Mouse (Mus musculus) MEL (cell line): ENCODE measurements around the gene Lcmt2. TPM values are rescaled to one million over a fixed set of nuclear protein-coding genes. Genes with fewer than 3 reads are reported as not detected.
A peak's percentile ranks its signal among the peaks of the same experiment; 100 is the strongest.

Experiments
- DNase-seq: peaks from one replicate; pipeline ENCODE4 v3.0.0; 2011; ENCODE audit warnings: low read depth, low spot score
- H3K27ac ChIP-seq: 2 replicates; pipeline ENCODE4 v1.5.1; 2012; ENCODE audit warnings: low read depth, mild to moderate bottlenecking, control low read depth, low read length, moderate library complexity; ENCODE audit not compliant: control insufficient read depth
- H3K27me3 ChIP-seq, 2 experiments: fragments of 150-350 bp in 1 of 2; sonication (generic) in 1 of 2; 2 replicates each; pipeline ENCODE4 v1.6.1; 2012; ENCODE audit warnings: low read length in 2 of 2, mild to moderate bottlenecking in 2 of 2, improper control_type of control experiment in 1 of 2, moderate library complexity in 1 of 2; ENCODE audit not compliant: insufficient read depth in 2 of 2, control insufficient read depth in 1 of 2
- H3K36me3 ChIP-seq, 2 experiments: 2 replicates each; pipeline ENCODE4 v1.6.1; 2012 to 2014; ENCODE audit warnings: low read length in 2 of 2, improper control_type of control experiment in 1 of 2, inconsistent platforms in 1 of 2, mild to moderate bottlenecking in 1 of 2; ENCODE audit not compliant: insufficient read depth in 2 of 2, control insufficient read depth in 1 of 2
- H3K4me1 ChIP-seq, 2 experiments: fragments of 150-350 bp in 1 of 2; sonication (generic) in 1 of 2; 2 replicates each; pipeline ENCODE4 v1.6.1; 2012; ENCODE audit warnings: low read length in 2 of 2, improper control_type of control experiment in 1 of 2, mild to moderate bottlenecking in 1 of 2; ENCODE audit not compliant: insufficient read depth in 2 of 2, control insufficient read depth in 1 of 2
- H3K4me3 ChIP-seq, 2 experiments: fragments of 150-350 bp in 1 of 2; sonication (generic) in 1 of 2; 2 replicates each; pipeline ENCODE4 v1.5.1; 2012; ENCODE audit warnings: low read depth in 2 of 2, low read length in 2 of 2, mild to moderate bottlenecking in 2 of 2, moderate library complexity in 2 of 2, control low read depth in 1 of 2, improper control_type of control experiment in 1 of 2; ENCODE audit not compliant: control insufficient read depth in 1 of 2, insufficient read depth in 1 of 2
- H3K79me2 ChIP-seq: 2 replicates; pipeline ENCODE4 v1.6.1; 2012; ENCODE audit warnings: mild to moderate bottlenecking, low read length, moderate library complexity; ENCODE audit not compliant: control insufficient read depth, poor library complexity, insufficient read depth
- H3K9ac ChIP-seq: 2 replicates; pipeline ENCODE4 v1.6.1; 2012; ENCODE audit warnings: low read depth, mild to moderate bottlenecking, control low read depth, low read length, moderate library complexity; ENCODE audit not compliant: control insufficient read depth, poor library complexity, severe bottlenecking
- H3K9me3 ChIP-seq: fragments of 150-350 bp; sonication (generic); replicated peaks from 2 replicates; pipeline ENCODE4 v1.6.1; 2012; ENCODE audit warnings: mild to moderate bottlenecking, low read length, improper control_type of control experiment, moderate library complexity; ENCODE audit not compliant: insufficient read depth
- BHLHE40 ChIP-seq: IDR thresholded peaks from 2 replicates; pipeline ENCODE4 v1.6.1; 2012; ENCODE audit warnings: low read depth, mild to moderate bottlenecking, inconsistent platforms, low read length, improper control_type of control experiment, borderline replicate concordance
- CHD1 ChIP-seq: IDR thresholded peaks from 2 replicates; pipeline ENCODE4 v1.6.1; 2012; ENCODE audit warnings: low read depth, mild to moderate bottlenecking, inconsistent platforms, low read length, improper control_type of control experiment
- ETS1 ChIP-seq: IDR thresholded peaks from 2 replicates; pipeline ENCODE4 v1.6.1; 2012; ENCODE audit warnings: low read depth, mild to moderate bottlenecking, inconsistent platforms, low read length, improper control_type of control experiment, moderate library complexity
- GATA1 ChIP-seq: IDR thresholded peaks from 2 replicates; pipeline ENCODE4 v1.6.1; 2011; ENCODE audit warnings: low read depth, low read length, improper control_type of control experiment
- MXI1 ChIP-seq: IDR thresholded peaks from 2 replicates; pipeline ENCODE4 v1.6.1; 2011; ENCODE audit warnings: mild to moderate bottlenecking, low read depth, low read length, improper control_type of control experiment
- MYC ChIP-seq: IDR thresholded peaks from 2 replicates; pipeline ENCODE4 v1.6.1; 2011; ENCODE audit warnings: low read depth, mild to moderate bottlenecking, low read length, improper control_type of control experiment, moderate library complexity
- POLR2A ChIP-seq, 2 experiments: IDR thresholded peaks; 2 replicates each; pipeline ENCODE4 v1.6.1; 2011 to 2012; ENCODE audit warnings: low read length in 2 of 2, mild to moderate bottlenecking in 2 of 2, control low read depth in 1 of 2, improper control_type of control experiment in 1 of 2, low read depth in 1 of 2, moderate library complexity in 1 of 2; ENCODE audit not compliant: control insufficient read depth in 1 of 2, insufficient read depth in 1 of 2, poor library complexity in 1 of 2
- POLR2AphosphoS2 ChIP-seq: IDR thresholded peaks from 2 replicates; pipeline ENCODE4 v1.6.1; 2011; ENCODE audit warnings: low read length, improper control_type of control experiment
- RAD21 ChIP-seq: IDR thresholded peaks from 2 replicates; pipeline ENCODE4 v1.6.1; 2011; ENCODE audit warnings: mild to moderate bottlenecking, low read depth, low read length, improper control_type of control experiment
- RCOR1 ChIP-seq: IDR thresholded peaks from 2 replicates; pipeline ENCODE4 v1.6.1; 2012; ENCODE audit warnings: low read depth, mild to moderate bottlenecking, inconsistent platforms, low read length, improper control_type of control experiment
- TAL1 ChIP-seq: IDR thresholded peaks from 2 replicates; pipeline ENCODE4 v1.6.1; 2012; ENCODE audit warnings: mild to moderate bottlenecking, inconsistent platforms, low read length, moderate library complexity, mixed read lengths
- TBP ChIP-seq: IDR thresholded peaks from 2 replicates; pipeline ENCODE4 v1.8.0; 2011; ENCODE audit warnings: low read depth, low read length, improper control_type of control experiment
- UBTF ChIP-seq: IDR thresholded peaks from 2 replicates; pipeline ENCODE4 v1.6.1; 2012; ENCODE audit warnings: low read depth, mild to moderate bottlenecking, inconsistent platforms, low read length, improper control_type of control experiment, moderate library complexity, borderline replicate concordance; ENCODE audit not compliant: insufficient read depth
- USF1 ChIP-seq: IDR thresholded peaks from 2 replicates; pipeline ENCODE4 v1.6.1; 2014; ENCODE audit warnings: low read depth, mild to moderate bottlenecking, inconsistent platforms, low read length, improper control_type of control experiment, moderate library complexity
- ZMIZ1 ChIP-seq: IDR thresholded peaks from 2 replicates; pipeline ENCODE4 v1.6.1; 2012; ENCODE audit warnings: low read depth, mild to moderate bottlenecking, inconsistent platforms, low read length, improper control_type of control experiment, moderate library complexity
- ZNF384 ChIP-seq: IDR thresholded peaks from 2 replicates; pipeline ENCODE4 v1.6.1; 2012; ENCODE audit warnings: low read depth, mild to moderate bottlenecking, inconsistent platforms, low read length, improper control_type of control experiment
- polyA plus RNA-seq, 2 experiments: library from polyadenylated mRNA; stranded (reverse) in 1 of 2; unstranded in 1 of 2; fragments of >175 nt in 1 of 2; fragments of >200 nt in 1 of 2; gene quantifications; 2 replicates each; pipeline versions ENCODE4 v1.2.1 to v1.2.4; 2012; ENCODE audit warnings: low replicate concordance in 2 of 2, low read depth in 1 of 2; ENCODE audit not compliant: insufficient read length in 2 of 2, insufficient read depth in 1 of 2, missing spikeins in 1 of 2
- total RNA-seq: library from RNA; depleted of rRNA; stranded (reverse); fragments of 300-350 nt; gene quantifications from 2 replicates; pipeline ENCODE4 v1.2.3, GENCODE M21; 2012

Lcmt2 gene
- total and polyA plus RNA-seq, 3 experiments = 12.9 to 13.2 TPM; not detected in 1

DNA sequence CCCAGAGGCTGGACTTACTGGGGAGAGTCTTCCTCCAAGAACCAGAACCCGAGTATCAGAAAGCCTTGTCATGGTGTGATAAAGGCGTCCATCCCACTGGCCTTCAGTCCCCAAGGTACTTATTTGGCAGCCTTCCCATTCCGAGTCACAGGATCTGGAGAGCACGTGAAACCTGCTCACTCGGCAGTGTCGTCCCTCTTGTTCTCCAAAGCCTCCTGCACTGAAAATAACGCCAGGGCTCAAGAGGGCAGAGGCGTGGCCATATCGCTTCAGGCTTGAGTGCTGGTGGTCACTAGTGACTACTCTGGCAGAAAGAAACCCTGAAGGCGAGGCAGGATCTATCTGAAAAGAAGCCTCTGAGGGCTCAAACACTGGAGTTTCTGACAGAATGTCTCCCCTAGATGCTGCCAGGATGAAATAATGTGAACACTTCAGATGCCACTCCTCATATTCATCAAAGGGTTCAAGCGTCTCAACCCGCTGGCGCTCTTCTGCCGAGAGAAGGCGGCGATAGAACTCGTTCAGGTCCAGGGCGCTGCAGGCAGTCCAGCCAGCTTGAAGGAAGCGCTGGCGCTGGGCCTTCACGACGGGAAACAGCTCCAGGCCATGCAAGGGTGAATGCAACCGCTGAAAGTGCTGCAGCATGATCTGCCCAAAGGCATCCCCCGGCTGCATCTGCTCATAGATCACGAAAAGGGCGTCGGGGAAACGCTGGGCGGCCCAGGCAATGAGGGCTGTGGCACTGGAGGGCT is 1.0 kb downstream of the Lcmt2 start:
- Histone ChIP-seq H3K27ac (peak overlapping the region; percentile 85), H3K9ac (peak overlapping the region; percentile 81), H3K4me3 (peak overlapping the region; percentile 84 to 92), H3K79me2 (peaks cover 31% of the 10 kb centered on the region), H3K4me1 (peaks cover 5 to 14% of the 10 kb centered on the region in 2 experiments; a peak in 3 of 4 replicates), H3K27me3 (no peaks in the 10 kb centered on the region), H3K36me3 (peaks cover 0 to 26% of the 10 kb centered on the region in 2 experiments; a peak in 2 of 4 replicates), H3K9me3 (no peaks in the 10 kb centered on the region)
- TF ChIP-seq BHLHE40 (peak; percentile 70; the same call in 1 of the 2 replicates), TBP (no peak), USF1 (peak; percentile 69; the same call in 1 of the 2 replicates), MXI1 (peak; percentile 81), UBTF (no peak), RAD21 (no peak), GATA1 (no peak), CHD1 (no peak; the same call in 1 of the 2 replicates), MYC (no peak), ZNF384 (no peak), ETS1 (no peak), ZMIZ1 (no peak), POLR2AphosphoS2 (peak; percentile 66; the same call in 1 of the 2 replicates)
- DNase-seq = peak; percentile 76

DNA sequence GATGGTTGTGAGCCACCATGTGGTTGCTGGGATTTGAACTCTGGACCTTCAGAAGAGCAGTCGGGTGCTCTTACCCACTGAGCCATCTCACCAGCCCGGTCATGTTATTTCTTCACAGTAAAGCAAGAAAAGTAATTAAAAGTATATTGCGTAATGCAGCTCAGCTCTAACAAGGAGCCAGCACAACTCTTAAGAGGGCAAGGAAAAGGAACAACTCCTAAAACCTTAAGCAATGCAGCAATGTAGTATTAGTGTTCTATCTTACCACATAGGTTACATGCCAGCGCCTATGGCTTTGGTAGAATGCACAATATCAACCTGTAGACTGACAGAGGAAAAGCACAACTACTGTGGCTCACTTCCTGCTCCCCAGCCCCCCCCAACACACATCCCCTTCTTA is 3.1 kb downstream of the Lcmt2 start:
- DNase-seq = peak; percentile 42
- H3K4me1 ChIP-seq = peaks cover 6 to 13% of the 10 kb centered on the region in 2 experiments
- no peak overlapping the region for H3K9ac ChIP-seq
- no peaks in the 10 kb centered on the region for H3K27me3 ChIP-seq
- no peak overlapping the region for H3K27ac ChIP-seq
- H3K79me2 ChIP-seq = peaks cover 31% of the 10 kb centered on the region
- H3K36me3 ChIP-seq = peaks cover 0 to 20% of the 10 kb centered on the region in 2 experiments; a peak in 2 of 4 replicates
- no peak overlapping the region for H3K4me3 ChIP-seq
- TF ChIP-seq POLR2AphosphoS2 (0 out of 2 replicates have a peak, but pooled peaks have one; percentile 25), USF1 (no peak), POLR2A (IDR thresholded peaks at IDR 0.05; ENCODE audit: control insufficient read depth in 1 of 2, insufficient read depth in 1 of 2, low read depth in 1 of 2, low read length in 2 of 2, poor library complexity in 1 of 2) (0 out of 4 replicates have a peak, but pooled peaks of 1 of the 2 experiments have one; percentile 20), TAL1 (no peak), RCOR1 (no peak)
- no peaks in the 10 kb centered on the region for H3K9me3 ChIP-seq
